Mouse (Mus musculus) testis, adult 2 months (tissue): ENCODE results near the gene Pnpo. TPM values are rescaled to one million over a fixed set of nuclear protein-coding genes. Genes with fewer than 3 reads are reported as not detected.

Source experiments
- H3K27ac ChIP-seq: fragments of 200-500 bp; 2 replicates; pipeline ENCODE4 v1.5.1; 2012; ENCODE audit warnings: low read depth, low read length; ENCODE audit not compliant: control insufficient read depth, insufficient read depth
- H3K27me3 ChIP-seq: fragments of 200-500 bp; 2 replicates; pipeline ENCODE4 v1.6.1; 2012; ENCODE audit warnings: mild to moderate bottlenecking, low read length, moderate library complexity; ENCODE audit not compliant: control insufficient read depth, insufficient read depth
- H3K36me3 ChIP-seq: fragments of 200-500 bp; 2 replicates; pipeline ENCODE4 v1.6.1; 2012; ENCODE audit warnings: mild to moderate bottlenecking, low read length; ENCODE audit not compliant: control insufficient read depth, insufficient read depth
- H3K4me1 ChIP-seq: fragments of 200-500 bp; 2 replicates; pipeline ENCODE4 v1.6.1; 2012; ENCODE audit warnings: low read length; ENCODE audit not compliant: control insufficient read depth, insufficient read depth
- H3K4me3 ChIP-seq: fragments of 200-500 bp; 2 replicates; pipeline ENCODE4 v1.5.1; 2012; ENCODE audit warnings: low read depth, mild to moderate bottlenecking, low read length, moderate library complexity, mixed read lengths; ENCODE audit not compliant: control insufficient read depth
- CTCF ChIP-seq: fragments of 200-500 bp; IDR thresholded peaks from 2 replicates; pipeline ENCODE4 v1.5.1; 2012; ENCODE audit warnings: low read depth, mild to moderate bottlenecking, inconsistent platforms, low read length, moderate library complexity; ENCODE audit not compliant: control insufficient read depth, insufficient read depth, insufficient replicate concordance
- POLR2A ChIP-seq: fragments of 200-500 bp; IDR thresholded peaks from 2 replicates; pipeline ENCODE4 v1.6.1; 2012; ENCODE audit warnings: low read depth, mild to moderate bottlenecking, inconsistent platforms, low read length, moderate library complexity; ENCODE audit not compliant: control insufficient read depth
- polyA plus RNA-seq: library from polyadenylated mRNA; depleted of rRNA; stranded (reverse); fragments of >200 nt; gene quantifications from 2 replicates; pipeline ENCODE4 v1.2.3, GENCODE M21; 2012

Pnpo gene
- polyA plus RNA-seq, 1 experiment = 3.8 TPM

GRCm38 (mm10) chr11:96969280-96969722 is 25.5 kb upstream of the Pnpo start:
- Histone ChIP-seq H3K27ac (peak overlapping the region; percentile 67), H3K36me3 (no peaks in the 10 kb centered on the region; the same call in 1 of the 2 replicates), H3K27me3 (no peaks in the 10 kb centered on the region), H3K4me1 (peaks cover 3% of the 10 kb centered on the region), H3K4me3 (no peak overlapping the region)
- TF ChIP-seq POLR2A = no peak
- no peak for TF ChIP-seq CTCF

DNA sequence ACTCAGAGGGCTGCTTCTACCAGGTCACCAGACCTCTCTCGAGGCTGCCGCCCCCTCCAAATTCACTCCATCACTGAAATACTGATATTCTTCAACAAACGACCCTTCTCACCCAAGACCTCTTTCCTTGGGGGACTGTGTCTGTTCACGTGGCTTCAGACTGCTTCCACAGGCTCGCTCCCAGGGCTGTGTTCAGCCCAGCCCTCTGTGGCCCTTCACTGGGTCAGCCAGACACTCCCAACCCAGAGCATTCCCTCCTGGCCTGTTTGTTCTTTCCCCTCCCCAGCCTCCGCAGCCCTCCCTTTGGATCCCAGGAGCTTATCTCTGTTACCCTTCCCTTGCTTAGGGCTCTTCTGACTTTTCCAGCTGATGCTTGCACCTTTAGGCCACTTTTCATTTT is 24.7 kb upstream of the Pnpo start:
- H3K4me1 ChIP-seq = peaks cover 3% of the 10 kb centered on the region
- H3K27ac ChIP-seq = peak overlapping the region; percentile 32; the same call in 1 of the 2 replicates
- no peaks in the 10 kb centered on the region; the same call in 1 of the 2 replicates for H3K36me3 ChIP-seq
- no peaks in the 10 kb centered on the region for H3K27me3 ChIP-seq
- no peak overlapping the region for H3K4me3 ChIP-seq
- TF ChIP-seq CTCF (no peak), POLR2A (no peak)

- peaks cover 3% of the 10 kb centered on the region for H3K4me1 ChIP-seq
- no peaks in the 10 kb centered on the region; the same call in 1 of the 2 replicates for H3K36me3 ChIP-seq
- no peaks in the 10 kb centered on the region for H3K27me3 ChIP-seq
- H3K27ac ChIP-seq = no peak overlapping the region
- no peak overlapping the region for H3K4me3 ChIP-seq
- TF ChIP-seq CTCF (no peak), POLR2A (no peak)
These were observed 23.9 kb upstream of the Pnpo start for GRCm38 (mm10) chr11:96967544-96968269.

- no peaks in the 10 kb centered on the region; the same call in 1 of the 2 replicates for H3K36me3 ChIP-seq
- no peaks in the 10 kb centered on the region for H3K27me3 ChIP-seq
- TF ChIP-seq CTCF (no peak), POLR2A (no peak)
- peaks cover 3% of the 10 kb centered on the region; the same call in 1 of the 2 replicates for H3K4me1 ChIP-seq
- no peak overlapping the region for H3K4me3 ChIP-seq
- H3K27ac ChIP-seq = peak overlapping the region; percentile 20; the same call in 1 of the 2 replicates
These were observed 23.2 kb upstream of the Pnpo start for GRCm38 (mm10) chr11:96966914-96967543.

DNA sequence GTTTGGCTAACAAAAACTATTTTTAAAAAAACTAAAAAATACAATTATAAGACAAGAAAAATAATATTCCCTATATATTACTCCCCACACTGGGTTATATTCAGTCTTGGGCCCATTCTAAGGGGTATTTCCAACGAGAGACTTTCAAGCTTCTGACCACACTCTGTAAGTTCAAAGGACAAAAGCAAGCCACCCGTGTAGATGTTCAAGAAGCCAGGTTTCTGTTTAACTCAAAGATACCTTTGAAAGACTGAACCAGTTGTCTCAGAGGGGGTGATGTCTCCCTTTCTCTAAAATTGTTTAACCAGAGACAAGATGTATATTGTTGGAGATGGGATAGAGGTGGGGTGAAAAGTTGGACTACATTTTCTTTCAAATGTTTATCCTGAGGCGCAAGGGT is 22.4 kb upstream of the Pnpo start:
- no peak for TF ChIP-seq CTCF
- no peak for TF ChIP-seq POLR2A
- no peak overlapping the region for H3K4me3 ChIP-seq
- H3K36me3 ChIP-seq = no peaks in the 10 kb centered on the region; the same call in none of the 2 replicates
- H3K27ac ChIP-seq = no peak overlapping the region
- no peaks in the 10 kb centered on the region for H3K27me3 ChIP-seq
- peaks cover 3% of the 10 kb centered on the region; the same call in 1 of the 2 replicates for H3K4me1 ChIP-seq

DNA sequence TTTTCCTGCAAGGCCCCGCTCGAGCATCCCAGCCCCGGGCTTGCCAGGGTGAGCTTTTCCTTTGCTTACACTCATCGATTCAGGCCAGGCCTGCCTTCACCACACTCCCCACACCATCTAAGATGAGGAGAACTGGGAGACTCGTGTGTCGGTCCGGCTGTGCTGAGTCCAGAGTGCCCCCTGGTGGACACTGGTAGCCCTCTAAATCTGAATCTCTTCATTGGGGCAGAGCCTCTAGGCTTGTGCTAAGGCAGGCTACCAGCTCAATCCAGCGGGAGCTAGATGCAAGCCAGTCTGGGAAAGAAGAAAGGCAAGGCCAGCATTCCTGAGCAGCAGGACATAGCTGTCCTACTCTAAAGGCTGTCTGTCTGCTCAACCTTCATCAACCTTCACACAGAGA is 19.8 kb upstream of the Pnpo start:
- Histone ChIP-seq H3K4me3 (no peak overlapping the region), H3K4me1 (no peaks in the 10 kb centered on the region; the same call in 1 of the 2 replicates), H3K27ac (no peak overlapping the region), H3K27me3 (no peaks in the 10 kb centered on the region), H3K36me3 (no peaks in the 10 kb centered on the region; the same call in none of the 2 replicates)
- no peak for TF ChIP-seq POLR2A
- peak; percentile 62; the same call in 1 of the 2 replicates for TF ChIP-seq CTCF

DNA sequence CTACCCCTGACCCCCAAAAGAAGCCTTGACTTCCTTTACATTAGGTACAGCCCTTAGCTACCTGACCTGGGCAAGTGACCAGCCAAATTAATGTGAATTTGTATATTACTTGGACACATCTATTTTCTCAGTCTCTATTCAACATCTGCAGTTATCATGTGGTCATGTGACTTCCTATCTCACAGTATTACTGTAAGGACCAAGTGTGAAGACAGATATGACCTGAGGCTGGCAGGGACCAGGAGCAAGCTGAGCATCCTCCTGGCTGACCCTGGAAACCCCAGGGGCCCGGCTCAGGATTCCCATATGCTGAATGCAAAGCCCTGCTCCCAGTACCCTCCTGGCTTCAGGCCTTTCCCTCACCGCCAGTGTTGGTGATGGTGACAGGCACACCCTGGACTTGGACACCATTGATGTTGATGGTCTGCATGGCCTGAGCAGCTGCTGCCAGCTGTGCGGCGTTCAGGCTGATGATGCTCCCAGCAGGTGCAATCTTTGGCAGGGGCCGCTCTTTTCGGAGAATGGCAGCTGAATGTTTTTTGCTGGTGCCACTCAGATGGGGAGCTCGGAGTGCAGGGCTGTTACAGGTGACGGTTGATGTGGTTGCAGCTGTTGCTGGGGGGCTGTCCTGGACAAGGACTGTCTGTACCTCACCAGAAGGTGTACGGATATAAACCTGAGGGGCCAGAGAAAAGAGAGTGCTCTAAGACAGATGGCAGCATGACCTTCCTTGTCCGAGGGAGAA is 13.4 kb upstream of the Pnpo start:
- Histone ChIP-seq H3K4me3 (no peak overlapping the region), H3K27me3 (no peaks in the 10 kb centered on the region), H3K36me3 (peaks cover 9% of the 10 kb centered on the region), H3K4me1 (no peaks in the 10 kb centered on the region; the same call in 1 of the 2 replicates), H3K27ac (no peak overlapping the region)
- TF ChIP-seq CTCF (no peak), POLR2A (no peak)
